Mouse (Mus musculus): ENCODE measurements around the gene Sh2b3. TPM values are rescaled to one million over a fixed set of nuclear protein-coding genes. Genes with fewer than 3 reads are reported as not detected.
A peak's percentile ranks its signal among the peaks of the same experiment; 100 is the strongest.

Gene Sh2b3
- total RNA-seq, 2 experiments from 2014 or later: 21.3 to 21.6 TPM

- peak in 1 of 2 experiments; percentile 81 for DNase-seq
Observed at GRCm38 (mm10) chr5:121824121-121824520, 13.3 kb downstream of the Sh2b3 start.

DNA sequence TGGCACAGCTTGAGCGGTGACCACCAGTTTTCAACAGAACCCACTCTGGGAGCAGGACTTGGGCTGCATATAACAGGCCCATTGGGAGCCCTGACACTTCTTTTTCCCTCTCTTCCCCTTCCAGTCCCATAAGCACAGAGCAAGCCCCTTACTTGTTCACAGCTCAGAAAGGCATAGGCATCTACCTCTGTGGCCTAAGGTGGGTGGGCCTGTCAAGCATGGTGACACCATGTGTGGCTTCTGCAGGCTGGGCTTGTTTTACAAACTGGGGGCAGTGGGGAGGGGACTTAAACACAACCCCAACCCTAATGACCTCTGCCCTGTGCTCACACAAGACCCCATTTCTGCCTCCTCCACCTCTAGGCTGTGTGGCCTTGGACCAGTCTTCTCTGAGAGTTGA lies 13.8 kb downstream of the Sh2b3 start:
- DNase-seq: no peak

DNA sequence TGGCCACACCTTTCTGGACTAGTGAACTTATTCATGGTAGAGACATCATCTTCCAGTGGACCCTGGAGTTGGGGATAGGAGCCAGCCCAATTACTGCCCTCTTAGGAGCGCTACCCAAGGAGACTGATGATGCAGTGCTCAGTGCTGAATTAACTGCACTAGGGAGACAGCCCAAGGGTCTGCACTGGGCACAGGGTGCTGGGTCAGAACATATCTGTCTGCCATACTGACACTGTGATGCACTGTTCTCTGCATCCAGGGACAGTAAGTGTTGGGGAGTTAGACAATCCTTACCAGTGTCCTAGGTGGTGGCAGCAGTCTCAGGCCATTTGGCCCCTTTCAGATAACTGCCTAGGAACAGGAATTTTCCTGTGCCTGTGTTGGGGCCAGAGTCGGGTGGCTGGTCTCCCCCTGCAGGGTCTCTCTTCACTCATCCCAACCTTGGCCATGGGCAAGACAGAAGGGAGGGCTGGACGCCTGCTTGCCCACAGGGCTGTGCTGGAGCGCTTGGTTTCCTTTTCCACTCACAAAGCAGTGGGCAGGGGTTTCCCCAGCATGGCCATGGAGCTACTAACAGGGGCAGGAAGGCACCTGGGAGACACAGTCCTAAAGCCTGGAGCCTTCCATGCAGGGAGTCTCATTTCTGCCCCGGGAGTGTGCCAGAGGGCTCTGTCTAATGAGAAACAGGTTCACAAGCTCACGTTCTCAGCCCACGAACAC lies 14.5 kb downstream of the Sh2b3 start:
- no peak for DNase-seq

DNA sequence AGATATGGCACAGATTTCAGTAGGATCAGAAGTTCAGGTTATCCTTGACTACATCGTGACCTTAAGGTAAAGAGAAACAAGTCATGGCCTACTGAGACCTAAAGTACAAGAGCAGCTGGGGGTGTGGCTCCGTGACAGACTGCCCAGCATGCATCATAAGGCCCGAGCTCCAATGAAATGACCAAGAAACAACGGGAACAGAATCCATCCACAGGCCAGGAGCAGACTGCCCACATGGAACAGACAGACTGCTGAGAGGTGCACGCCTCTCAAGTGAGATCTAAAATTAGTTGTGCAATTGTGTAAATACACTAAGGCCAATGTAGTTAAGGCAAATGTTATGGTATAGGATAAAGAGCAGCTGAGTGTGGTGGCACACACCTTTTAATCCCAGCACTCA lies 15.9 kb downstream of the Sh2b3 start:
- peak in 1 of 2 experiments; percentile 4 for DNase-seq

DNA sequence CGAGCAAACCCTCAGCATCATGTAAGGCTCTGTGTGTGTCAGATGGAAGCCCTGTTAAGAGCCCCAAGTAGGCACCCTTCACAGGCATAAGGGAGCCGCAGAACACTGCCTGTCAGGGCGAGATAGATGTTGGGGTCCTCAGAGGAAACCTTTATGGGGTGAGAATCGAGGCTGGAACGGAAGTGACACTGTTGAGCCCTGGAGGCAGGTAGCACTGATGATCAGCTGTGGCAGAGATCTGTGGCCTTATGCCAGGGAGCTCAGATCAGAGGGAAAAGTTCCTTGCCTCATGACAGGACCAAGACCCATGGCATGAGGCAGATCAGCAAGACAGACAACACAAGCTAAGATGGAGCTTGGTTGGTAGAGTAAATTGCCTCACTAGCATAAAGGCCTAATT lies 16.3 kb downstream of the Sh2b3 start:
- DNase-seq: peak in 1 of 2 experiments; percentile 2

DNA sequence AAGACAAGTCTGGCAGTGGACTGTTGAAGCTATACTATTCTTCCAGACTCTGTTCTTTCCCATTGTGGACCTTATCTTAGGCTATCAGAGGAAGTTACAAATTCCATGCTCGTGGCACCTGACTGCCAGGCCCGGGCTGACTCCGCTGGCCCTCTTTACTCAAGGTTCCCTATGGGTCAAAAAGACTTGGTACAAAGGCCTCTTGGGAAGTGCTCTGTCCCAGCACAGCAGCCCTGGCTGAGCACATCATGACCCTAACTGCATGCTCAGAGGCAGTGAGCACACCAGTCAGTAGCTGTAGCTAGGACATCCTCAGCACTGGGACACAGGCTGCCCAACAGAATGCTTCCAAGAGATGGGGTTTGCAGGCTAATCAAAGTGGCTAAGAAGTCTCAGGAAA lies 16.8 kb downstream of the Sh2b3 start:
- no peak for DNase-seq

DNA sequence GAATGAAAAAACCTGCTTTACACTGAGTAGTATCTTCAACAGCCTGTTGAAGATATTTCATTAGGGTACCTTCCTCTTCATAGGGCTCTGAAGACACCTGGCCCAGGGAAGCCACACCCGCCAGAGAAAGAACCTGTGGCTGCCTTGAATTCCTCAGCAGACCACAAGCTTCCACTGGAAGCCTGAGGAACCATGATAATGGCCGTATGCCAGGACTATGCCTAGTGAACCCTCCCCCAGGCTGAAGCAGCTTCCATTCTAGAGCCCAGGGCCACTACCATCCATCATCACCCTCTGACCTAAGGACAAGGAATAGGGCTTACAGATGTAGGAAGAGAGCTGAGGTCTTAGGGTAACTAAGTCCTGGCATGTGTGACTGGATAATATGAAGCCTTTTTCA lies 17.3 kb downstream of the Sh2b3 start:
- DNase-seq: no peak

DNA sequence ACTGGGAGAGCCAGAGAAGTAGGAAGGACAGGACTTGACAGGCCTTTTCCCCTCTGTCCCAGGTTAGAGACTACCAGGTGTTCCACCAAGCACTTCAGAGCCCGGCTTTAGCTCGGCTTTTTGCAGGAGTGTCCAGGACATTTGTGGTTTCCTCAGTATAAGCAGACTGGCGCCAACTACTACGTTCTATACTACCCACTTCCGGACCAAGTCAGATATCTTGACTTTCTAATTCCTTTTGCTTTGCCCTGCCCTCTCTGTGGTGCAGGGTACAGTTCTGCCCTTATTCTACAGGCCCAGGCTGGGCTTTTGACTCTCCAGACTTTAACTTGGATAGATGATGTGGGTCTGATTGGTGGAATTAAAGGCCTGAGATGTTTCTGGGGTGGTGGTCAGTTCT lies 17.9 kb downstream of the Sh2b3 start:
- DNase-seq: no peak

GRCm38 (mm10) chr5:121818862-121819261 lies 18.6 kb downstream of the Sh2b3 start:
- DNase-seq: no peak

GRCm38 (mm10) chr5:121818401-121818800 lies 19.0 kb downstream of the Sh2b3 start:
- DNase-seq: no peak

DNA sequence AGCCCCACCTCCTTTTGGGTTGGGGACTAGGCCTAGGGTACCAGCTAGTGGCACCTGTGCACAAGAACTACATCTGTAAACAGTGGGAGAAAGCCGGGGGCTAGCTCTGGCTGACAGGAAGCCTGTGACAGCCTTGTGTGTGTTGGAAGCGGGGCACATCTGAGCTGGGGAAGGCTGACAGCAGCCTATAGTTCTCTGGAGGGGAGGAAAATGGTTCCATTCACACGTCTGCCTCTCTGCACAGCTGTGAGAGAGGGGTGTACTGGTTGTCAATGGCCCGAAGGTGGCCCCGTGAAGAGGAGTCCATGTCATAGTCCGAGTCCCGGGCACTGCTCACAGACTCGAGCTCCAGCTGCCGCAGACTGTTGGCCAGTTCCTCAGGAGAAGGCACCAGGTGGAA lies 19.9 kb downstream of the Sh2b3 start:
- no peak for DNase-seq

- no peak for DNase-seq
Observed at GRCm38 (mm10) chr5:121816611-121817010, 20.8 kb downstream of the Sh2b3 start.

DNA sequence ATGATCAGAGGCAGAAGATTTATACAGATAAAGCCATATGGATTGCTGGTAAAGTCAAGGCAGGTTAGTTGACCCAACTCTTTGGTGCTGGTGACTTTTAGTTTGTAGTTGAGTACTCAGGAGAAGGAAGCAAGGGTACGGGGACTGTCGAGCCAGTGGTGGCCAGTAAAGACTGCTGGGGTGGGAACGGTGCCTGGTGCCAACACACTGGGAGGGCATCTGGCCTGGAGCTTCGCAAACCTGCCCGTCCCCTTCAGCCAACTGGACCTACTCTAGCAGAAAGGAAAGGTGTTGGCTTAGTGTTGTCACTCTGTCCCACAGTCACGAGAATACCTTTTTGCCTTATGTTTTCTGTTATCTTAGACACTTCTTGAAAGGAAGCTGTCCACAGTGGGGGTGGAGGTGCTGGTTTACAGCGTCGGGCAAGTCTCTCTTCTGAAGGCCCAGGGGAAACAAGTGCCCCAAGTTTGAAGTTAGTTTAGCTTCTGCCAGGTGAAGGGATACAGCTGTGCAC lies 21.5 kb downstream of the Sh2b3 start:
- DNase-seq: no peak

DNA sequence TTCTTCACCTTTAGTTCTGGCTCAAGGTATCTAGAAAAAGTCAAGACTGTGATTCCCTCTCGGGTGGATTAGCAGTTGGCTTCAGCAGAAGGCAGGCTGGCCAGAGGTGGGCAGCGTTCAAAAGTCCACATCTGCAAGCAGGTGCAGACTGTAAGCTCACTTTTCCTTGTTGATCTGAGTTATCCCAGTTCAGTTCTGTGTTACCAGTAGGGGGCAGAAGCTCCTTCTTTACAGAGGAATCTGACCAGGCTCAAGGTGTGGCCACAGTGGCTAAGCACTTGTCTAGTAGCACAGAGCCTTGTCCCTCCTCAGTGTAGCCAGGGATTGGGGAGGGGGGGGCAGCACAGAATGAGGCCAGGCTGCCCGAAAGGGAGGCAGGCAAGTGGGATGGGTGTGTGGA lies 22.4 kb downstream of the Sh2b3 start:
- peak; percentile 85 to 86 for DNase-seq

- DNase-seq: no peak
Observed at GRCm38 (mm10) chr5:121813744-121814143, 23.7 kb downstream of the Sh2b3 start.

- peak in 1 of 2 experiments; percentile 18 for DNase-seq
Observed at GRCm38 (mm10) chr5:121812526-121813243, 24.8 kb downstream of the Sh2b3 start.

GRCm38 (mm10) chr5:121811485-121811931 lies 25.9 kb downstream of the Sh2b3 start:
- peak in 1 of 2 experiments; percentile 17 for DNase-seq

- DNase-seq: peak in 1 of 2 experiments; percentile 16
Observed at GRCm38 (mm10) chr5:121810331-121811151, 26.9 kb downstream of the Sh2b3 start.

GRCm38 (mm10) chr5:121809667-121810224 lies 27.7 kb downstream of the Sh2b3 start:
- peak; percentile 62 to 71 for DNase-seq

DNA sequence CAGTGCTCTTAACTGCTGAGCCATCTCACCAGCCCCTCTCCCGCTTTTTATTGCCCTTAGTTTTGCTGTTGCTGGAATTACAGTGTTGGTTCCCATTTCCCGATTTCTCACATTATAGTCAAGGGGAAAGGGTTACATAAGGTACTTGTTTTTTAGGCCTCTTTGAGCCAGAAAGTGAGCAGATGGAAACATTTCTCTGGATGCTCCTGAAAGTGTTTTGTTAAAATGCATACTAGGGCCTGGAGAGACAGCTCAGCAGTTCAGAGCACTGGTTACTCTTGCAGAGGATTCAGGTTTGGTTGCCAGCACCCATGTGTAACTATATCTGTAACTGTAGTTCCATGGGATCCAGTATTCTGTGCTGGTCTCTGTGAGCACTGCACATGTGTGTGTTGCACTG lies 29.2 kb downstream of the Sh2b3 start:
- DNase-seq: no peak

- DNase-seq: peak in 1 of 2 experiments; percentile 25
Observed at GRCm38 (mm10) chr5:121807186-121807585, 30.3 kb downstream of the Sh2b3 start.

- DNase-seq: no peak
Observed at GRCm38 (mm10) chr5:121798447-121798846, 39.0 kb downstream of the Sh2b3 start.
